Mouse (Mus musculus): ENCODE results near the gene Rph3al.

The Rph3al gene

DNA sequence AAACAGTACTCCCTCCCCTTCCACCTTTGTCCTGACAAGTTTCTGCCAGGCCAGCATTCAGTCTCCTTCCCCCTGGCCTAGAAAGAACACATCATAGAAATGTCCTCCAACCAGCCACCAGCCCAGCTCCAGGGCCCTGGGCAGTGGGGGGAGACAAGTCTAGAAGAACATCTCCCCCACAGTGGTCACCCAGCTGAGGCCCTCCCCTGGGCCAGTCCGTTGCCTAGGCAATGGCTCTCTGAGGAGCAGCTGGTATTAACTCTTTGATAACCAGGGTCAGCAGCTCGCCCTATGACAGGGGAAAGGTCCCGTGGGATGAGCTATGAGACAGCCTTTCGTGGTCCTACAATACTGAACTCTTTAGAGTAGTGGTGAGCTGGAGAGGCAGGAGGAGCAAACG lies 33.7 kb downstream of the Rph3al start:
- no peak for DNase-seq

DNA sequence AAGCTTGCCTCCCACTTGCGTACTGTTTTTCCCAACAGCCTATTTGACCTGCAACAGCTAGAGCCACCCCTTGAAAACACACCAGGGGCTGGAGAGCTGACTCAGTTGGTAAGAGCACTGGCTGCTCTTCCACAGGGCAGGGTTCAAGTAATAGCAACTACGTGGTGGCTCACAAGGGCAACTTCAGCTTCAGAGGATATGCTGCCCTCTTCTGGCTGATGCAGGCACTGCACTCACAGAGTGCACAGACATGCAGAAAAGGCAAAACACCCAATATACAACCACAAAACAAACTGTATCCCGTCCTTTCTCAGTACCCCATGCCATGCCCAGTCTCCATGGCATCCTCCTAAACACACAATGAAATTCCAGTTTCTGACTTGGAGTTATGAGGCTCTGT lies 34.7 kb downstream of the Rph3al start:
- DNase-seq, result no peak

DNA sequence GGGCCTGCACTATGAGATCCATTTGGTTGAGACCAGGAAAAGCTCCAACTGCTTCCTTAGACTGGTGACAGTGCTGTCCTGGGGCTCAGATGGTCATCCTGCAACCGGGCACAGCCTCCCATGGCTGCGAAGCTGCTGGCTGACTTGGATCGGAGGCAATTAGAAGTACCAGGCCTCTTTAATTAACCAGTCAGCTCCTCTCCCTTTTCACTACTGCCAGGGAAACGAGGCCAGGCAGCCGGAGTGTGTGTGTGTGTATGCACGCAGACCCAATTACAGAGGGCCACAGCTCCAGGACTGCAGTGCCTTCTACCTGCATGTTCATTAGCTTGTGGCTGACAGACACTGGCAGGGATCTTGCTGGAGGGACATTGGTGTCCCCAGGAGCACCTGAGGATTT lies 36.9 kb downstream of the Rph3al start:
- peak; percentile 48 for DNase-seq

DNA sequence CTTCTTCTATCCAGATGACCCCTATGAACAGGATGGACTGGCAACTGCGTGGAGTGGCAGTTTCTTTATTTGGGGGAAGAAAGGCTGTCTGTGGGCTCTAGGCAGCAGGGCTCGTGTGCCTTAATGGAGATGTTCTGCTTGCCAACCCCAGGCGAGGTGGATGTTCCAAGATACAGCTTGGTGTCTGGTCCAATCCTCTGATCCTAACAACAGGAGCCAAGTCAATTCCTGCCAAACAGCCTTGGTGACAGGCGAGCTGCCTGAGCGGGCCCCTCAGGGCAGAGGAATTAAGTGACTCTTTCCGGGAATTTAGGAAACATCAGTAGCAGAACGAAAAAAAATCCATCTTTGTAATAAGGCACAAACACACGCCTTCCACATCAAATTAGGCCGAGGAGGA lies 38.6 kb downstream of the Rph3al start:
- peak; percentile 64 for DNase-seq

DNA sequence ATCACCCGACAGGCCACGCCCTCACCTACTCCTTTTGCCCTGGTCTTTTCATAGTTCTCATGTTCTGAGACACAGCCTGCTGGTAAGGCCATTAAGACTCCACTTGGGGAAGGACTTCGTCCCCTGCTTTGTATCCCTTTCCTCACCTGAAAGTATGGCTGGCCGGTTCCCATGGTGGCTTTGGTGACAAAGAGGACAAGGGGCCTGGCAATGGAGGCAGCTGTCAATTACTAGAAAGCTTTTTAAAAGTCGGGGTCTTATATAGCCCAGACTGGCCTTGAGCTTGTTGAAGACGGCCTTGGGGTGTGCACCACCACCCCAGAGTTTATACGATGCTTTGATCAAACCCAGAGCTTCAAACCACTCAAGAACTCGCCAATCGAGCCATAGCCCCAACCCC lies 39.7 kb downstream of the Rph3al start:
- no peak for DNase-seq

DNA sequence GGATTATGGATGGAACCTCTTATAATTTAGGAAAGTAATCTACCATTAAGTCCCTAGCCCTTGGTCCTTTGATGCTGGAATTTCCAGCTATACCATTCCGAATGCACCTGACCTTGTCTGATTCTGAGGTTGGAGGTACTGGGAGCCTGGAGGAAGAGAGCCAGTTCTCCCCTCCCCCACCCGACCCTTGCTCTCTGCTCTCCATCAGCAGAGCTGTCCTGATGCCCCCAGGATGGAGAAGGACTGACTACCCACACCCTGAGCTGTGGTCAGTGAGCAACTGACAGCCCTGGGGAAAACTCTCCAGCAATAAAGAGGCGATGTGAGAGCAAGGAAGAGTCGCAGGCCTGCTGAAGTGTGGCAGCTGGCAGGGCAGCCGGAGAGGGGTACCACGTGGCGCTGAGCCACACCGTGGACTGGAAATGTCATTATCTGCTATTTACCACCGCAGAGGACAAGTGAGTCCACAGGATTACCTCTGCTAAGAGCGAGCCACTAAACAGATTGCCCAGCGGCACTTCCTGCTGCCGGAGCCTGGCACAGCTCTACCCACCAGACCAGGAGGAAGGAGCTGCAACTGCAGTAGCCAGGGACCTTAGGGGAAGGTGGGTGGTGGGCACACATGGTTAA lies 43.3 kb downstream of the Rph3al start:
- DNase-seq, result no peak

DNA sequence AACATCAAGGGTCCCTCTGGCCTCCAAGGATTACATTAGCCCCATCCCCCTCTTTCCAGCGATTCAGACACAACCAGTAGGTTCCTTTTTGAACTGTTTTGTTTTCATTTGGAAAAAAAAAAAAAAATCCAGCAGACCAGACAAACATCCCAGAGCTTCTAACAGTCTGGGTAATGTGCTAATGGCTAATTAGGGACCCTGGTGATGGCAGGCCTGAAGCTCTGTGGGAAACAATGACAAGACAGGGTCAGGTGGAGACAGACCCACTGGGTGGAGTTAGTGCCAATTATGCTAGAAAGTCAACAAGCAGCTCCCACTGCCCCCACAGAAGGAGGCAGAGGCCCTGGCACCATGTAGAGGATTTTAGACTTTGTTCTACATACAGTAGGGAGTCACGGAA lies 44.3 kb downstream of the Rph3al start:
- DNase-seq, result no peak

DNA sequence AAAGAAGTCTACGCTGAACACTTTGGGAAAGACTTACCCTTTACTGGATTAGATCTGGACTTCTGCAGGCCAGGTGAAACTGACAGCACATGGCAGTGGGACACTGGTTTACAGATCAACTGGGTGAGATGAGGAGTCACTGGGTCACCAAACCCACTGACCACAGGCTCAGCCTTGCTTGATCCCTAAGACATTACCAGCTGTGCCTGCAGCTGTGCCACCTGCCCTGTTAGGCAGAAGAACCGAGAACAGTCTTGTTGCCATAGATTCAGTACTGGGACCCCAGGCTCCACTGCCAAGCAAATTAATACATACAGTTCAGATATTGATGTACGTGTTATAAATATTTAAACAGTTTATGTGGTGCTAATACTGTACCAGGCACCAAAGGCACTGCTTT lies 50.9 kb downstream of the Rph3al start:
- DNase-seq, result no peak

DNA sequence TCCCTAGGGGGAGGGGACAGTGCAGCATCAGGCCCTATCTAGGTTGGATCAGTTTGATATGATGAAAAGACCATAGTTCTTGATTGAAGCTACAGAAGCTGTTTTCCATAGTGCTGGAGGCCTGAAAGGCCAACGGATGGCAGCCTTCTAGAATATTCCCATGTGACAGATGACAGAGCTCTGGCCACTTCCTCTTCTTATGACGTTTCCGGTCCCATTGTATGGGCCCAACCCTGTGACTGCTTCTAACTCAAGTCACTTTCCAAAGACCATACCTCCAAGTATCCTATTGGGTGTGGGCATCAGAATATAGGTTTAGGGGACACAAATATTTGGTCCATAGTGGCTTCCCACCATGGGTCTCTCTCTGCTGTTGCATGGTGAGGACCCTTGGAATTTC lies 57.0 kb downstream of the Rph3al start:
- DNase-seq, result no peak

DNA sequence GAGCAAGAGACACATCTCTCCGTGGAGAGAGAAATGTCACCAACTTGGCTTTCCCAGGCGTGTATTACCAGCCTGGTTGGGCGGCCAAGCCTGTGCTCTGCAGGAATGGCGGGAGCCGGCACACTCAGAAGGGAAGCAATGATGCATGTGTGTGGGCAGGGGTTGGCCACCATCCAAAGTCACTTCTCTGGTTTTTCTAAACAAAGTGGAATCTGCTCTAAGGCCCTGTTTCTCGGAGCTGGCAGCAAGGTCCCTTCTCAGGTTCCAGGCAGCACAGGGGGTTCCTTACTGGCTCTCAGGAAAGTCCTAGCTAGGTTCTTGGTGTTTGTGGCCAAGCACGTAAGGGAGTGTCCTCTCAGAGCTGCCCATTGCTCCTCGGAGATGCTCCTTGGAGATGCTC lies 58.2 kb downstream of the Rph3al start:
- DNase-seq, result peak; percentile 78

DNA sequence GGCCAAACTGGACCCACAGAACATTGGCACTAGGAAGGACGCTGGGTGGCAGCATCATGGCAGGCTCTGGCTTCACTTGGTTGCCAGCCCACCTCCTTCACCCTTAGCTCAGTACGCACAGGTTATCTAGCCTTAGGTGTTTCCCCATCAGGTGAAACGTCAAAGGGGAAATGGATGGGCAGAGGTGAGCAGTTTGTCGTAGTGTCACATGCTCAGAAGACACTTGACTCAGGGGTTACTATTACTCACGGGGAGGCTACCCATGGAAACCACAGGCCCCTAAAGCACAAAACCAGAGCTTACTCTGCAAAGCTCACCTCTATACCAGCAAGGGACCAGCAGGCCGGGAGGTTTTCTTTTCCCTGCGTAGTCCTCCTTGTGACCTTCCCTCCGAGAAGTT lies 59.8 kb downstream of the Rph3al start:
- DNase-seq, result no peak

DNA sequence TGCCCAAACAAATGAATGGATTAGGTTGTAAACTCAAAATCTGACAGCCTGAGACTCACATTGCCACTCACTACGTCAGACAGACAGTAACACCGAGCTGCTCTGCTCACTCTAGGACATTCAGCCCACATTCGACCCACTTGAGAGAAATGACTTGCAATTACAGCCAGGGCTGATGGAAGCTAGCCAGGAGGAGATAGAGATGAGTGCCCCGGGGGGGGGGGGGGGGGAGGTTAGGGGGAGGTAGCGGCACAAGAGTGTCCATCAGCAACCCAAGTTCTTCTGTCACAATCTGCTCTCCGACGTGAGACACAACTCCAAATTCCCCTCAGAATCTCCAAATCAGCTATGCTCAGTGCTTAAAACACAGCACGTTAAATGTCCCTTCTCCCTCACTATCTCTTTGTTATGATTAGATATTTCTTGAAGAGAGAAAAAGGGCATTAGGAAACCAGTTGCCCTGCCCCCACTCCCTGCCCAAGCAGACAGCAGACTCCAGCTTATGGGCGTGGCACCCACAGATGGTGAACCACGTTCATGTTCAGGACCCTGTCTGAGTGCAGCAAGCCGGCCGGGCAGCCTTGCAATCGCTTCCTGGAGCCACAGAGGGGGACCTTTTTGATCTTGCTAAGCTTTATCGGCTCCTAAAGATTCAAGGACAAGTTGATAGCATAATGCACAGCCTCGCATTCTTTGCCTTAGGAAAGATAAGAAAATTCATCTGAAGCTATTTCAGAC lies 62.0 kb downstream of the Rph3al start:
- DNase-seq, result no peak

DNA sequence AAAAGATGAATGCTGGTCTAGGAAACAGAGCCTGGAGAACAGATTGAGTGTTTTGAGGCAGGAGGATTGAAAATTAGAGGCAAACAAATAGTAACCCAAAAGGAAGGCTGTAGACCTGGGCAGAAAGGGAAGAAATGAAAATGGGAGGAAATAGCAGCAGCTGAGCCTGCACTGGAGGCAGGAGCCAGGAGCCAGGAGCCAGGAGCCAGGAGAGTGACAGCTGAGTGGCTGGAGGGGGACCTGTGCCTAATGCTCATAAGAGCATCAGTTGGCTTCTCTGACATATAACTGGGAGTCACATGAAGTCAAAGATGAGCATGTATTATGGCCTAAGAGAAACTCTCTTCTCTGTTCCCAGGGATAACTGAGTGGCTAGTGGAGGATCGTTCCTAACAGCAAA lies 66.5 kb downstream of the Rph3al start:
- DNase-seq, result peak; percentile 78

DNA sequence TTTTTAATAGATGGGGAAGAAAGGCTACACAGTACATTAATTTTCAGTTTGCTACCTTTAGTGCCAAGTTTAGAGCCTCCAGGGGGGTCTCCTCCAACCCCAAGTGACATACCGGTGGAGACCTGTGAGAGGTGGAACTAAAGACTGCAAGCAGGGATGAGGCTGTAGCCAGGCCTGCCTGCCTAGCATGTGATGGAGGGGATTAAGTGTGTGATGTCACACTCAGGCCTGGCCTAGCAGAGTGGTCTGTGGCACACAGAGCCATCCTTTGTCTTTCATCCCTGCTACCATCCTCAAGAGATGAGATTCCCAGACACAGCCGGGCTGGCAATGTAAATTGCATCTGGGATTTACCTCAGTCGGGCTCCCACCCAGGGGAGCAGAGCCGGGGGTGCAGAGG lies 67.3 kb downstream of the Rph3al start:
- peak; percentile 50 for DNase-seq

DNA sequence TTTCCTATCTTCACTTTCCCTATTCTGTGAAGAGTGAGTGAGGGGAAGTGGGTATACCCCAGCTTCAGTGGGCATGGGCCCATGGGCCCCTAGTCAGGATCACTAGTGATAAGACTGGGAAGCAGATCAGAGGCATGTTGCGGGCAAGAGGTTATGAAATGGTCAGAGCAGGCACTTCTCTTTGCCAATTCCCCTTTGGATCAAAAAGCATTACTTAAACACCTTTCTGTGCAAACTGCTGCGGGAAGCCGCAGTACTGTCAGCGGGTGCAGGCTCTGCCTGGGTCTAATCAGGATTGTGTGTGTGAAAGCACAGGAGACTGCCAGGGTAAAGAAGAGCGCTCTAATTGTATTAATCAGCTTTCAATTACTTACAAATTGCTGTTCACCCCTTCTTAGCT lies 67.8 kb downstream of the Rph3al start:
- peak; percentile 65 for DNase-seq

DNA sequence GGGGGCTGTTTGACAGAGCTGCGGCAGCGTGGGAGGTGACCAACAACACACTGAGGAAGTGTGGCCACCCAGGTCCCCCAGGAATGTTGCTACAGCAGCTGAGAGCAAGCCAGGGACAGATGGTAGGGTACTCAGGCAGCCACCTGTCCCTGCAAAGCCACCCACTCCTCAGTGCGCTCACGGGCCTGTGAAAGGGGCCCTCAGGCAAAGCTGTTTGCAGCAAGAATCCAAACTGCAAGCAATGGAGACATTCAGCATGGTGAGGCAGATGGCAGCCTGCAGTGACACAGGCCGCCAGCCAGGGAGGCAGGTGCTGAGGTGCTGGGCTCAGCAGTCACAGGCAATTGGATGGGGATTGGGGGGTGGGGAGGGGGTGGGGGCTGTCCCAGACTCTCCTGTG lies 68.3 kb downstream of the Rph3al start:
- DNase-seq, result peak; percentile 94

DNA sequence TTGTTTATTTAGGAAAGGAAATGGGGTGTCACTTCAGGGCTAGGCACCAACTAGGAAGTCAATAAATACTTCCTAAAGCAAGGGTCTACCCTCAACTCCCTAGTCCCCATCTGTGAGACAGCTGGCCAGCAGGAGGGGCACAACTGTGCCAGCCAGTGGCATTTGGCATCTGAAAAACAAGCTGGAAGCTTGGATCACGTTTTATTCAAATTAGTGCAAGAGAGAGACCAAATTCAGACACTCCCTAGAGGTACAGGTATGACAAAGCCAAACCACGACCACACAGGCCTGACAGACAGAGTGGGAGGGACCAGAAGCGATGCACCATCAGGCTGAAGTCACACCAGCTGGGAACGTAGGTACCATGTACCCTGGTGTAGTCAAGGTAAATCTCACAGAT lies 71.4 kb downstream of the Rph3al start:
- no peak for DNase-seq

DNA sequence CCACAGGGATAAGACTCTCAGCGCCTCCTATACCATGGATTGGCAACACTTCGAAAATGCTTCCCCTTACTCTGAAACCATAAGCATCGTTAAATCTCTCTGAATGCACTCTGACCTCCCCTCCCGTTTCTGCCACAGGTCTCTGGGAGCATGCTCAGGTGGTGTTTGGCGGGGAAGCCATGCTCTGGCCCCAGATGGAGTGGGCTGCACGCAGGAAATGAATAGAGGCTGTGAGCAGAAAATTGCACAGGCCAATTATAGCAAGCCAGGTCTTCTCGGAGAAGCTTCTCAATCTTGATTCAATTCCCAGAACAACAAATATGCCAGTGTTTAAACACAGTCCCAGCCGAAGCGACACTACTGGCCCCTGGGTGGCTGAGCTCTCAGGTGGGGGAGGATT lies 72.4 kb downstream of the Rph3al start:
- DNase-seq, result no peak

DNA sequence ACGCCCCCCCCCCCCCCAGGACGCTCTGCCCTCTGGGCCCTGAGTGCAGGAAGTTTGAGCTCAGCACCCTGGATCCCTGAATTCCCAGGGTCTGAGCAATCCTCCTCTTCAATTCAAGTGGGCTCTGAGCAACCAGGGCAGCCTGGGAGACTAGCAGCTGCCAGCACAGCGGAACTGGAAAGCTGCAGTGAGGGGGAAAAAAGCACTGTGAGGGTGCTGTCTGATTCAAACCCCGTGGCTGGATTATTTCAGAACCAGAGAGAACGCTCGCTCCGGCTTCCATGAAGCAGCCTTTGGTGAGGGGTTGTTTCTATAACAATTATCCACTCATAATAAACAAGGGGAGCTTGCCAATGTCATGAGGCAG lies 73.0 kb downstream of the Rph3al start:
- DNase-seq, result no peak

DNA sequence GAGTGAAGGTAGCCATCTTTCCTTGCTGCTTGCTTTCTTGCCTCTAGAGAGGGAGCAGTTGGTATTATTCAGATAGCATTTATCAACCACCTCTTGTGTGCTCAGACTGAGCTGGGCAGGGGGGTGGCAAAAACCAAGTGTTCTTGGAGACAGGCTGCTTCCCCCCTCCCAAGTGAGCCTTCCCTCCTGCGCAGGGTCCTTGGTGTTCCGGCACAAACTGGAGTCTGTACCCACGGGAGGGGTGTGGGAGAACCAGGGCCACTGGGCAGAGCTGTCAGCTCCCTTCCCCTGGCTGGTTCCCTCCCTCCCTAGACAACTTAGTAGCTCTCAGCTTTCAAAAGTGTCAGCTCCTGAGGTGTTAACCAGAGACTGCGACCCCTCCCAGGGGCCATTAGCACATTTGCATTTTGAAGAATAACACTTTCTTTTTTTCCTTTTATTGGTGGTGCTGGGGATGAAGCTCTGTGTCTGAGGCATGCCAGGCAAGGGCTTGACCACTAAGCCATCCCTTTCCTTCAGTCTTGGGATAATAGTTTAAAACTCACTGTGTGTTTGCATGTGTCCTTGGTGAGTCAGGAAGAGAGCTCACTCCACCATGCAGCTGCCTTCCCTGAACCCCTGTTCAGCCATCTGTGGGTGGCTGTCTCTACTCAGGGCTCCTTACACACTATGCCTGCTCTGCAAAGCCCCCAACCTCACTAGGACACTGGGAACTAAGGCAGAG lies 73.5 kb downstream of the Rph3al start:
- no peak for DNase-seq

DNA sequence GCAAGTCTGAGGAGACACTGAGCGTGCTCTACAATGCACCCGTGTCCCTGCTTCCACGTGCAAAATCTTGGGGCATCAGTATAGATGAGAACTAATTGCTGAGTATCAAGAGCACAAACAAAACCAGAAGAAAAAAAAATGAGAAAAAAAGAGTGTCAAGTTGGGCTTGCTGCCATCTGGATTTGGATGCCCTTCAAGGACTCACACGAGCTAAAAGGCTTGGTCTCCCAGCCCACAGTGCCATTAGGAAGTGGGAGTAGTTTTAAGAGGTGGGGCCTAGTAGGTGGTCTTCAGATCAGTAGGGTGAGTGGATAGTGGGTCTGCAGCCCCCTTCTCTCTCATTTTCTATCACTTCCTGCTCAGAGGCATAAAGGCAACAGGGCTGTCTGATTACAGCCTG lies 75.8 kb downstream of the Rph3al start:
- DNase-seq, result no peak

DNA sequence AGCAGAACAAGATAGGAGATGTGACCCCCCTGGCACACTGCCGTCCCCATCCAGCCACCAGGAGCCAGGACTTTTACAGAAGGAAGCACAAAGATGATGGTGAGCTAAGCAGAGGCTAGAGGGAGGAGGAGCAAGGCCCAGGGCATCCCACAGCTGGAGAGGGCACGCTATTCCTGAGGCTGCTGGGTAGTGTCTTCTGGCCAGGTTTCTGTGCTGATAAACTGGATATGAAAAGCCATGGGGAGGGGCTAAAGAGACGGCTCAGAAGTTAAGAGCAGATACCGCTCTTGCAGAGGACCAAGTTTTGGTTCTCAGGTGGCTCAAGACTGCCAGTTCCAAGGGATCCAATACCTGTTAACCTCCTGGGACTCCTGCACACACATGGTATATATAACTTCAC lies 76.6 kb downstream of the Rph3al start:
- no peak for DNase-seq

DNA sequence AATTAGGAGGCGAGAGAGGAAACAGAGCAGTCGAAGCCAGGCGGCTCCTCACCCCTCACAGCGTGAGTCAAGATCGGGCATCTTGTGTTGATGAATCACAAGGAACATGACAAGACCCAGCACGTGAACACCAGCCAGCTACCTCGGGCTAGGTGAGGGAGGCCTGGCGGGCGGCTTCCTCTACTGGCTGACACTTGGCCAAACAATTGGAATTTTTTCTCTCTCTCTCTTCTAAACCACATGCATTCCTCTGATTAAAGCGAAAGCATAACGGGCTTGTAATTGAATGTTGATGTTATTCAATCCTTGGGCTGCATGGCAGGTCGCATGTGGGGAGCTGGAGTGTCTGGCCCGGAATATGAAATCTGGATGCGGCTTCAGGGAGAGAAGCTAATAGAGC lies 77.0 kb downstream of the Rph3al start:
- peak; percentile 65 for DNase-seq

DNA sequence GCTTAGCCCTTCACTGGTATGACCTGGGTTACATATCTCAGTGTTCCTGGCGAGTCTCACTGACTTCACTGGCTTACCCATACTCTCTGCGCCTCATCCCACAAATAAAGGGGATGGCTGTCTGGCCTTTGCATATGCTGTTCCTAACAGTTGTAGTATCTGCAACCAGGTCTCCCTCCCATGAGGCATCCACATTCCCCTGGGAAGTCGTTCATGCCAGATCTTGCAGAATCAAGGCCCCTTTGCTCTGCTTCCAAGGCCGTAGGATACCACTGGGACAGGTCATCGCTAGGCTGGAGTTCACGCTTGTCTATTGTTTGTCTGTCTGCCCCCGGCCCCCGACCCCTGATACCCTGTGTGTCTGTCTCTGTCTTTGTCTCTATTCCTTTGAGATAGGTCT lies 78.8 kb downstream of the Rph3al start:
- DNase-seq, result no peak

DNA sequence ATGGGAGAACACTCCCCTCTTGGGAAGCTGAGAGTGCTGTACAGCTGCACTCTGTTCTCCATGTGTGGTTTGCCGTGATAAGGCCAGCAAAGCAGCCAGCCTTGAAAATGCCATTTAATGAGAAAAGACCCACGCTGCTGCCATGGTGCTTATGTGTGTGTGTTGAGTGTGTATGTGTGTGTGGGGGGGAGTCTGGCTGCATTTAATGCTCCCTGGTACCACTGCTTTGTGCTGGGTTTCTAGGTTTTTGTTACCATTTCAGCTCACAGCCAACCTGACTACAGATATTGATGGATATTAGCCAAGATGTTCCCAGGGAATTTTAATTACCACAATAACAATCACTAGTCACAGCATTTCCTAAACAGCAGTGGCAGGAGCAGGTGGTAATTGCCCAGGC lies 79.3 kb downstream of the Rph3al start:
- DNase-seq, result no peak

All from cerebellum, adult 9-11 months (tissue).